In genomic region chr11:88280426-88280836, GRCm38 (mm10) we compare ENCODE assay signal across 17 mouse cellular contexts. TPM values are rescaled to one million over a fixed set of nuclear protein-coding genes. Genes with fewer than 3 reads are reported as not detected.
DNase-seq lines count a peak whose midpoint lies in the region; ATAC-seq lines count a peak whose summit lies in the region.
"Had no signal": no experiment of that assay in that cellular context is flagged by ENCODE, and none has a peak within 500 bp of the region (broad histone marks: within the 10 kb centered on the region; RNA-seq: fewer than 3 reads in every experiment).

No protein-coding gene starts in this region.

- peak; percentile 44 for DNase-seq in retina, postnatal 1 day
- DNase-seq in retina, embryonic 14.5 days (ENCODE audit: low spot score), result no peak
- DNase-seq in hindbrain, embryonic 14.5 days (ENCODE audit: low spot score), result no peak
- no peak for DNase-seq in thymus, postnatal 10 days (ENCODE audit: low spot score in 2 of 2)
- DNase-seq: adrenal gland, postnatal 10 days; cerebellum, adult 9-10 months; heart, postnatal 36 days; lung, embryonic 14.5 days; thymus, postnatal 14 days had no signal

- H3K27me3 ChIP-seq in hindbrain, embryonic 14.5 days (ENCODE audit: control insufficient read depth, insufficient read depth, low read length), result no peaks in the 10 kb centered on the region
- H3K27me3 ChIP-seq in midbrain, embryonic 13.5 days, result no peaks in the 10 kb centered on the region
- H3K27me3 ChIP-seq in heart, embryonic 11.5 days (ENCODE audit: control insufficient read depth, insufficient read depth, low read length), result no peaks in the 10 kb centered on the region
- H3K27me3 ChIP-seq in liver, embryonic 12.5 days (replicated peaks), result peaks cover 12% of the 10 kb centered on the region
- H3K27me3 ChIP-seq: Patski had no signal

- H3K9me3 ChIP-seq in hindbrain, embryonic 14.5 days (ENCODE audit: control insufficient read depth, low read length), result 0 out of 2 replicates have a peak, but pooled peaks cover 4% of the 10 kb centered on the region
- 0 out of 2 replicates have a peak, but pooled peaks cover 6% of the 10 kb centered on the region for H3K9me3 ChIP-seq in midbrain, embryonic 13.5 days
- no peaks in the 10 kb centered on the region for H3K9me3 ChIP-seq in heart, embryonic 11.5 days (replicated peaks; ENCODE audit: control insufficient read depth, low read length)
- peaks cover 9% of the 10 kb centered on the region; the same call in 1 of the 2 replicates for H3K9me3 ChIP-seq in liver, embryonic 12.5 days (replicated peaks)

- peak; percentile 79; the same call in 1 of the 2 replicates for ATAC-seq in hindbrain, embryonic 14.5 days (ENCODE audit: low FRiP score)
- ATAC-seq in midbrain, embryonic 13.5 days, result peak; percentile 66
- no peak for ATAC-seq in cerebellum, adult (ENCODE audit: insufficient number of reproducible peaks, low FRiP score, low TSS enrichment)
- ATAC-seq in heart, embryonic 11.5 days (replicated peaks; ENCODE audit: insufficient number of reproducible peaks, low FRiP score, low TSS enrichment), result no peak
- no peak for ATAC-seq in liver, embryonic 12.5 days
- ATAC-seq: CD4-positive, CD25-positive, alpha-beta regulatory T cell, adult 4 months; Patski had no signal

- H3K4me1 ChIP-seq in hindbrain, embryonic 14.5 days (replicated peaks; ENCODE audit: control insufficient read depth, insufficient read depth, low read length), result peaks cover 28% of the 10 kb centered on the region
- H3K4me1 ChIP-seq in midbrain, embryonic 13.5 days (replicated peaks), result peaks cover 49% of the 10 kb centered on the region
- 0 out of 2 replicates have a peak, but pooled peaks cover 3% of the 10 kb centered on the region for H3K4me1 ChIP-seq in heart, embryonic 11.5 days (ENCODE audit: control insufficient read depth, insufficient read depth, low read length)
- no peaks in the 10 kb centered on the region for H3K4me1 ChIP-seq in liver, embryonic 12.5 days

- no peaks in the 10 kb centered on the region for H3K36me3 ChIP-seq in hindbrain, embryonic 14.5 days (replicated peaks; ENCODE audit: control insufficient read depth, insufficient read depth)
- H3K36me3 ChIP-seq in midbrain, embryonic 13.5 days, result no peaks in the 10 kb centered on the region
- no peaks in the 10 kb centered on the region for H3K36me3 ChIP-seq in heart, embryonic 11.5 days (ENCODE audit: control insufficient read depth, insufficient read depth, low read length)
- H3K36me3 ChIP-seq in liver, embryonic 12.5 days, result no peaks in the 10 kb centered on the region
- H3K36me3 ChIP-seq: limb, embryonic 12.5 days had no signal

- H3K4me2 ChIP-seq in hindbrain, embryonic 14.5 days (replicated peaks), result no peak overlapping the region
- no peak overlapping the region for H3K4me2 ChIP-seq in midbrain, embryonic 13.5 days (replicated peaks)
- H3K4me2 ChIP-seq in heart, embryonic 11.5 days, result no peak overlapping the region
- H3K4me2 ChIP-seq in liver, embryonic 12.5 days, result no peak overlapping the region
- H3K4me2 ChIP-seq: limb, embryonic 12.5 days; lung, embryonic 14.5 days had no signal

- H3K4me3 ChIP-seq in hindbrain, embryonic 14.5 days (replicated peaks; ENCODE audit: low read length), result no peak overlapping the region
- no peak overlapping the region for H3K4me3 ChIP-seq in midbrain, embryonic 13.5 days (replicated peaks)
- H3K4me3 ChIP-seq in heart, embryonic 11.5 days (ENCODE audit: low read depth, low read length), result no peak overlapping the region
- H3K4me3 ChIP-seq in liver, embryonic 12.5 days, result no peak overlapping the region
- H3K4me3 ChIP-seq: limb, embryonic 12.5 days had no signal

- WGBS in hindbrain, embryonic 14.5 days, result 11% methylated on average over 8 of the region's 8 CpGs
- WGBS in midbrain, embryonic 13.5 days, result 12% methylated on average over 8 of the region's 8 CpGs
- 31% methylated on average over 8 of the region's 8 CpGs for WGBS in heart, embryonic 11.5 days (ENCODE audit: insufficient replicate concordance)
- WGBS in liver, embryonic 12.5 days (ENCODE audit: insufficient replicate concordance), result 44% methylated on average over 8 of the region's 8 CpGs

- H3K9ac ChIP-seq in hindbrain, embryonic 14.5 days, result no peak overlapping the region
- no peak overlapping the region for H3K9ac ChIP-seq in midbrain, embryonic 13.5 days (replicated peaks)
- H3K9ac ChIP-seq in heart, embryonic 11.5 days (ENCODE audit: low read depth, low read length), result no peak overlapping the region
- H3K9ac ChIP-seq in liver, embryonic 12.5 days, result no peak overlapping the region
- H3K9ac ChIP-seq: limb, embryonic 12.5 days; lung, embryonic 14.5 days had no signal

- peak overlapping the region; percentile 72 for H3K27ac ChIP-seq in hindbrain, embryonic 14.5 days
- H3K27ac ChIP-seq in midbrain, embryonic 13.5 days, result peak overlapping the region; percentile 77
- H3K27ac ChIP-seq in heart, embryonic 11.5 days (ENCODE audit: low read depth, low read length), result no peak overlapping the region
- H3K27ac ChIP-seq in liver, embryonic 12.5 days, result no peak overlapping the region
- H3K27ac ChIP-seq: limb, embryonic 12.5 days had no signal

RNA-seq across cellular contexts. Expression of gene Ccdc182, which starts 13.4 kb away (rescaled TPM):
- 0.37 TPM in 1 of 2 replicates, not detected in the other for polyA plus RNA-seq in hindbrain, embryonic 14.5 days (2014; fragmentation: Nextera tagmentation; extraction: Ambion mirVana)
- 0.82 and 1.6 TPM in 2 replicates for polyA plus RNA-seq in midbrain, embryonic 13.5 days (2015; fragmentation: Nextera tagmentation; extraction: Ambion mirVana)
- not detected in 2 replicates for polyA plus RNA-seq in heart, embryonic 11.5 days (2014; fragmentation: Nextera tagmentation; extraction: Ambion mirVana)
- polyA plus RNA-seq in liver, embryonic 12.5 days (2016; fragmentation: Nextera tagmentation; extraction: Ambion mirVana), result 0.10 and 0.14 TPM in 2 replicates
- polyA plus RNA-seq: CD4-positive, CD25-positive, alpha-beta regulatory T cell, adult 4 months; gonadal fat pad, adult 2 months; lung, embryonic 14.5 days; Patski had no signal

Comparison
In these comparisons a context has a peak if more than half of its experiments do, and no peak if none do; other contexts are left out.
1. ATAC-seq: peak in hindbrain, embryonic 14.5 days (single experiment) and midbrain, embryonic 13.5 days (single experiment); none in cerebellum, adult (single experiment), heart, embryonic 11.5 days (single experiment) and liver, embryonic 12.5 days (single experiment).
2. H3K27ac ChIP-seq: peak in hindbrain, embryonic 14.5 days (single experiment) and midbrain, embryonic 13.5 days (single experiment); none in heart, embryonic 11.5 days (single experiment) and liver, embryonic 12.5 days (single experiment).